Mouse (Mus musculus): ENCODE results near the gene Snn. TPM values are rescaled to one million over a fixed set of nuclear protein-coding genes. Genes with fewer than 3 reads are reported as not detected.

Snn gene
- total RNA-seq (2023), result 1.6 and 3.3 TPM in 2 replicates

GRCm38 (mm10) chr16:11060645-11061044, at the start of gene Snn:
TSS of gene Snn (plus strand) at chr16:11060945.

GRCm38 (mm10) chr16:11066029-11066832, 5.5 kb downstream of the Snn start, which contains the start of gene Litaf:
TSS of gene Litaf (minus strand) at chr16:11066157.

Other genes starting within 250 kb of the Snn start
- not detected in 2 replicates for gene Gm11172, start 248.0 kb upstream of the Snn start, total RNA-seq (2023)
- 4.5 and 6.4 TPM in 2 replicates for gene Rmi2, start 225.9 kb upstream of the Snn start, total RNA-seq (2023)
- gene Litaf, start 5.2 kb downstream of the Snn start, total RNA-seq (2023), result 423 and 473 TPM in 2 replicates
- 21.0 and 22.3 TPM in 2 replicates for gene Txndc11, start 73.7 kb downstream of the Snn start, total RNA-seq (2023)
- 234 and 395 TPM in 2 replicates for gene Zc3h7a, start 115.4 kb downstream of the Snn start, total RNA-seq (2023)
- 28.9 and 39.3 TPM in 2 replicates for gene Rsl1d1, start 142.4 kb downstream of the Snn start, total RNA-seq (2023)
- 33.3 and 36.9 TPM in 2 replicates for gene Gspt1, start 193.4 kb downstream of the Snn start, total RNA-seq (2023)